ENCODE assay signal across 8 mouse cellular contexts in genomic region chr7:28102936-28103335, GRCm38 (mm10). TPM values are rescaled to one million over a fixed set of nuclear protein-coding genes. Genes with fewer than 3 reads are reported as not detected.
"Had no signal": no experiment of that assay in that cellular context is flagged by ENCODE, and none has a peak within 500 bp of the region (broad histone marks: within the 10 kb centered on the region; RNA-seq: fewer than 3 reads in every experiment).

No protein-coding gene starts in this region.

RNA-seq across cellular contexts. Expression of gene 9530053A07Rik, which starts 26.3 kb away (rescaled TPM):
- total RNA-seq: megakaryocyte progenitor cell, adult 5-6 weeks; monocyte, adult 5-6 weeks; neutrophil, adult 5-6 weeks had no signal
- polyA plus RNA-seq: liver, embryonic 13.5 days; liver, embryonic 15.5 days; liver, postnatal 0 days; macrophage had no signal

RNA-seq across cellular contexts. Expression of gene Fcgbp, which starts 31.9 kb away (rescaled TPM):
- total RNA-seq: megakaryocyte progenitor cell, adult 5-6 weeks; monocyte, adult 5-6 weeks had no signal
- polyA plus RNA-seq: liver, postnatal 0 days; macrophage; neural tube, embryonic 12.5 days had no signal
